Mouse (Mus musculus) neural tube, embryonic 13.5 days (tissue): ENCODE data around the gene Trim8. TPM values are rescaled to one million over a fixed set of nuclear protein-coding genes. Genes with fewer than 3 reads are reported as not detected.

ENCODE experiments used
- ATAC-seq: fragments of 200-750 bp; cut with Nextera tagmentation; 2 replicates; pipeline ENCODE4 v1.8.0; 2017; ENCODE audit warnings: low read depth, mild to moderate bottlenecking, moderate TSS enrichment, moderate library complexity
- H3K27ac ChIP-seq: fragments of 300-500 bp; sonication (generic); replicated peaks from 2 replicates; pipeline ENCODE4 v1.5.1; 2015; ENCODE audit warnings: moderate library complexity, mild to moderate bottlenecking, inconsistent platforms
- H3K27me3 ChIP-seq: fragments of 300-500 bp; sonication (generic); 2 replicates; pipeline ENCODE4 v1.6.1; 2015; ENCODE audit warnings: mild to moderate bottlenecking, inconsistent platforms
- H3K36me3 ChIP-seq: fragments of 300-500 bp; sonication (generic); 2 replicates; pipeline ENCODE4 v1.6.1; 2015; ENCODE audit warnings: mild to moderate bottlenecking, inconsistent platforms
- H3K4me1 ChIP-seq: fragments of 300-500 bp; sonication (generic); replicated peaks from 2 replicates; pipeline ENCODE4 v1.6.1; 2015; ENCODE audit warnings: inconsistent platforms
- H3K4me2 ChIP-seq: fragments of 300-500 bp; sonication (generic); 2 replicates; pipeline ENCODE4 v1.6.1; 2015; ENCODE audit warnings: inconsistent platforms, mild to moderate bottlenecking, moderate library complexity
- H3K4me3 ChIP-seq: fragments of 300-500 bp; sonication (generic); 2 replicates; pipeline ENCODE4 v1.5.1; 2015; ENCODE audit warnings: mild to moderate bottlenecking, inconsistent platforms
- H3K9ac ChIP-seq: fragments of 300-500 bp; sonication (generic); 2 replicates; pipeline ENCODE4 v1.6.1; 2015; ENCODE audit warnings: moderate library complexity, mild to moderate bottlenecking, inconsistent platforms
- H3K9me3 ChIP-seq: fragments of 300-500 bp; sonication (generic); 2 replicates; pipeline ENCODE4 v1.6.1; 2016; ENCODE audit warnings: inconsistent platforms
- WGBS: fragments of 180-500 bp; shearing (Covaris S2); methylation state at CpG from one replicate; pipeline ENCODE4 v1.1.7; 2015; 5-methylcytosine and 5-hydroxymethylcytosine counted together
- polyA plus RNA-seq: library from polyadenylated mRNA; unstranded; fragments of >200 nt; fragmentation: Nextera tagmentation; extraction: Ambion mirVana; gene quantifications from 2 replicates; pipeline ENCODE4 v1.2.1, GENCODE M21; 2015

Trim8 gene
- polyA plus RNA-seq, 1 experiment from 2014 or later = 30.4 TPM

DNA sequence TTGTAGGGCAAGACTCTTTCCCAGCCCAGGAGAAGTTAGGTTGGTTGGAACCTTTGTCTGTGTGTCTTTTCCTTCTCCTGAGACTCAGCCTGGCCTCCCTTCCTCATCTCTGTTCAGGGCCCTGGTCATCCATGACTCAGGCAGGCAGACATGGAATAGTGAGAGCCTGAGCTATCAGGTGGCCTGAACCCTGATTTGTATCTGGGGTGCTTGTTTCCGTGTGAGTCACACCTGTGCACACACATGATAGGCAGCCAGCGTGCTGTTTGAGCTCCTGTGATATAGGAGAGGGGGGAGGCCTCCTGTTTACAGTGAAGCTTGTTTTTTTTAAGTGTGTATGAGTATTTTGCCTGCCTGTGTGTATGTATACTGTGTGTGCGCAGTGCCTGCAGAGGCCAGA, 7.7 kb downstream of the Trim8 start:
- Histone ChIP-seq H3K27me3 (no peaks in the 10 kb centered on the region), H3K27ac (0 out of 2 replicates have a peak overlapping the region, but pooled peaks have one; percentile 90), H3K4me2 (peak overlapping the region; percentile 99), H3K9ac (peak overlapping the region; percentile 100), H3K4me1 (peaks cover 72% of the 10 kb centered on the region), H3K4me3 (no peak overlapping the region), H3K36me3 (peaks cover 84% of the 10 kb centered on the region), H3K9me3 (no peaks in the 10 kb centered on the region)
- whole genome bisulfite sequencing = 73% methylated on average over 3 of the region's 3 CpGs
- ATAC-seq = no peak

DNA sequence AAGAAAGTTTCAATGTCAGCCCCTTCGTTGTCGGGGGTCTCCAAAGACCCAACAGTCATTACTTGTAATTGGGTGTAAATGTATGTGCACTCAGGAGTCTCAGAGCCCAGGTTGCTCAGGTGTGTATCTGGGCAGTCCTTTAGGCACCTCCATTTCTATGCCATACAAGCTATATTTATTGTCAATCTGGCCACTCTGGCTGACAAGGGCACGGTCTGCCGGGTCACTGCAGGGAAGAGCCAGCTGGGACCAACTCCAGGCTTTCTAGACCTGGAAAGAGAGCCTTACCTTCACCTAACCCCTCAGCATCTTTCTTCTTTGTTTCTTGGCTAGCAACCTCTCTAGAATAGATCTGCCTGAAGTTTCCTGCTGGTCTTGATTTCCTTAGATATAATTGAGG, 8.2 kb downstream of the Trim8 start:
- H3K4me3 ChIP-seq = no peak overlapping the region
- WGBS = 74% methylated on average over 4 of the region's 4 CpGs
- peak overlapping the region; percentile 99; the same call in 1 of the 2 replicates for H3K4me2 ChIP-seq
- H3K4me1 ChIP-seq = peaks cover 66% of the 10 kb centered on the region
- H3K9ac ChIP-seq = no peak overlapping the region
- 0 out of 2 replicates have a peak overlapping the region, but pooled peaks have one; percentile 18 for H3K27ac ChIP-seq
- H3K36me3 ChIP-seq = peaks cover 90% of the 10 kb centered on the region
- ATAC-seq = no peak
- H3K9me3 ChIP-seq = no peaks in the 10 kb centered on the region
- no peaks in the 10 kb centered on the region for H3K27me3 ChIP-seq

DNA sequence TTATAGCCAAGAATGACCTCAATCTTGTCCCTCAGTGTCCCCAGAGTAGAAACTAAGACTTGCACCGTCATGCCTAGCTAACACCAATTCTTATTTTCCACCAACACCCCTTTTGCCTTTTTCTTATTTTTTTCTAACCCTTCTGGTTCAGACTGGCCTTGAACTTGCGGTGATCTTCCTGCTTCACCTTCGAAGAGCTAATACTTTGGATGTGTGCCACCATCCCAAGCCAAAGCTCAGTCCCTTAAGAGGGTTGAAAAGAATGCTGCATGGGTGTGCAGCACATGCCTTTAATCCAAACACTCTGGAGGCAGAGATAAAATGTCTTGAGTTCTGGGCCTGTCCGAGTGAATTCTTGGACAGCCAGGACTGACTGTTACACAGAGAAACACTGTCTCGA, 8.9 kb downstream of the Trim8 start:
- Histone ChIP-seq H3K4me3 (no peak overlapping the region), H3K4me1 (peaks cover 60% of the 10 kb centered on the region), H3K9ac (no peak overlapping the region), H3K9me3 (no peaks in the 10 kb centered on the region), H3K27me3 (no peaks in the 10 kb centered on the region), H3K36me3 (peaks cover 92% of the 10 kb centered on the region), H3K4me2 (no peak overlapping the region), H3K27ac (peak overlapping the region; percentile 18; the same call in 1 of the 2 replicates)
- WGBS = 81% methylated on average over 5 of the region's 5 CpGs
- no peak for ATAC-seq

DNA sequence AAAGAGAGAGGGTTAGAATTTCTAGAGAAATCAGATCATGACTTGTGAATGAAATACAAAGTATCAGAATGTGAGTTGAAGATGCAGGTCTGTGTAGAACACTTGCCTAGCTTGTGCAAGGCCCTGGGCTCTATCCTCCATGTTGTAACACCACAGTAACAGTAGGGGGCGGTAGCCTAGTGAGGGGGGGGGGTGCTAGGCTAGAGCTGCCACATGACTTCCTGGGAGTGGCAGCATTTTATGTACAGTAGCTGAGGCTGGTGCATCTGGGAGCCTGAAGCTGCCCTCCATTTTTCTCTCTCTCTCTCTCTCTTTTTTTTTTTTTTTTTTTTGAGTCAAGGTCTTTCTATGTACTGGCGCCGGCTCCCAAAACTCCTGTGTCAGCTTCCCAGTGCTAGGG, 9.3 kb downstream of the Trim8 start:
- Histone ChIP-seq H3K27me3 (no peaks in the 10 kb centered on the region), H3K27ac (no peak overlapping the region), H3K9ac (no peak overlapping the region), H3K9me3 (no peaks in the 10 kb centered on the region), H3K4me2 (no peak overlapping the region), H3K4me1 (peaks cover 55% of the 10 kb centered on the region), H3K4me3 (no peak overlapping the region), H3K36me3 (peaks cover 94% of the 10 kb centered on the region)
- no peak for ATAC-seq
- WGBS = 70% methylated on average over 3 of the region's 3 CpGs

DNA sequence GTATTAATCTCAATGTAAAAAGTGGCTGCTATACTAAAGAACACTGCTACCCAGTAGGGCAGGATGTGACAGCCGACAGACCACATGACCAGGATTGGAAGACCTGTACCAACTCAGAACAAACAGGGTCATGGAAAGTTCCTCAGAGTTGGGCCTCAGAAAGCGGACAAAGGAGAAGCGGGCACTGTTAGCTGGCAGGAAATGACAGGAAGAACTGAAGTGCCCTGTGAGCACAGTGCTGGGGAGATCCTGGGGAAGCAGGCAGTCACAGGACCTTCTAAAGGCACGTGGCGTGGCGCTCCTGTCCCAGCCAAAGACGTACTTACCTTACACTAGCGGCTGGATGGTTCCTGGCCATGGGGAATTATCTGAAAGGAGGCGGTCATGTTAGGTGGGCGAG, 9.8 kb downstream of the Trim8 start:
- 89% methylated on average over 10 of the region's 10 CpGs for WGBS
- H3K4me1 ChIP-seq = peaks cover 51% of the 10 kb centered on the region

DNA sequence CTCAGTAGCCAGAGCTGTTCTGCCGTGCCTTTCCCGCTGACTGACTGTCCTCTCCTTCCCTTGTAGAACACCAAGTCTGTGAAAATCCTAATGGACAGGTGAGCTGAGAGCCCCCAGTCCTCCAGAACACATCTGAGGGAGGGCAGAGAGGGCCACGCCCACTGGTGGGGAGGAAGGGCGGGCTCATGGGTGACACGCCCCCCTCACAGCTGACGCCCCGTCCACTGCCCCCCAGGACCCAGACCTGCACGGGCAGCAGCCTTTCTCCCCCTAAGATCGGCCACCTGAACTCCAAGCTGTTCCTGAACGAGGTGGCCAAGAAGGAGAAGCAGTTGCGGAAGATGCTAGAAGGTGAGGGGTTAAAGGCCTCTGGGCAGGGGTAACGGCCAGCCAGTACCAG, 12.9 kb downstream of the Trim8 start:
- Histone ChIP-seq H3K4me2 (no peak overlapping the region), H3K36me3 (peaks cover 72% of the 10 kb centered on the region), H3K9me3 (no peaks in the 10 kb centered on the region), H3K4me3 (no peak overlapping the region), H3K4me1 (peaks cover 50% of the 10 kb centered on the region), H3K27ac (no peak overlapping the region), H3K9ac (no peak overlapping the region), H3K27me3 (no peaks in the 10 kb centered on the region)
- ATAC-seq = no peak
- 85% methylated on average over 12 of the region's 12 CpGs for WGBS

More for the DNA sequence above, 9.8 kb downstream of the Trim8 start:
- no peak overlapping the region for H3K4me2 ChIP-seq
- H3K4me3 ChIP-seq = no peak overlapping the region
- no peak overlapping the region for H3K9ac ChIP-seq
- no peak for ATAC-seq
- H3K36me3 ChIP-seq = peaks cover 93% of the 10 kb centered on the region
- H3K27me3 ChIP-seq = no peaks in the 10 kb centered on the region
- H3K9me3 ChIP-seq = no peaks in the 10 kb centered on the region
- H3K27ac ChIP-seq = no peak overlapping the region

- no peak overlapping the region for H3K4me2 ChIP-seq
- no peaks in the 10 kb centered on the region for H3K27me3 ChIP-seq
- H3K9ac ChIP-seq = no peak overlapping the region
- H3K9me3 ChIP-seq = no peaks in the 10 kb centered on the region
- H3K27ac ChIP-seq = no peak overlapping the region
- WGBS = 92% methylated on average over 24 of the region's 24 CpGs
- peaks cover 63% of the 10 kb centered on the region for H3K36me3 ChIP-seq
- no peak overlapping the region for H3K4me3 ChIP-seq
- ATAC-seq = no peak
- peaks cover 41% of the 10 kb centered on the region for H3K4me1 ChIP-seq
These were observed 13.9 kb downstream of the Trim8 start for GRCm38 (mm10) chr19:46515287-46515821.

- Histone ChIP-seq H3K4me3 (no peak overlapping the region), H3K27ac (peak overlapping the region; percentile 69)
These were observed 15.4 kb downstream of the Trim8 start for GRCm38 (mm10) chr19:46516667-46517528.

DNA sequence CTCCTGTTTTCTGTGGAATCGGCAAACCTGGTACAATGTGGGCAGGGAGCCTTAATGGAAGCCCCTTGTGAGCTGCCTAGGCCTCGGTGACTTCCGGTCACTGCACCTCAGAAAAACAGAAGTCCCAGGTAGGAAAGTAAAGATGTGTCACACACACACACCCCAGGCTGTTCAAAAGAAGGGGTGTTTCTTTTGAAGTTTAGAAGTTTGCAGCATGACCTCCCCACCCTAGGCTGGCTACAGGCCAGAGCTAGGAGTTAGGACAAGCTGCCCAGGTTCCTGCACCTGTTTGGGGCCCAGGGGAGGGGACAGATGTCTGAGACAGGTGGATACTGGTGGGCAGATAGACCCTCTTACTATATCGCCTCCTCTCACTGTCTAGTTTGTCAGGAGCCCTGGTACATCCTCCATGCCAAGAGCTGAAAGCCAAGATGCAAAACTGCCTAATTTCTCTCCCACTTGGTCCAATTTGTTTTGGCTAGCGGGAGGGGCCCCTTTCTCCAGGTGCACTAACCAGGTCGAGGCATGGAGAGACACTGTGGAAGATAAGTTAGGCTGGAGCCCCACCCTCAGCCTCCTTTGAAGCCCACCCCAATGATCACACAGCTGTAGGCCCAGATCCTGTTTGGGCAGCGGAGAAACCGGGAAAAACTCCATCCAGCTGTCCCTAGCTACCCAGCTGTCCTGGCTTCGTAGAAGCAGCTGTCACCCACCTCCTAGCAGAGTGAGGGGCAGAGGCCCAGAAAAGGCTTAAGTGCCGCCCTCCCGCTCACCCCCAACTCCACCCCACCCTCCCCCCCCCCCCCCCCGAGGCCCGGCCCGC, 16.2 kb downstream of the Trim8 start:
- Histone ChIP-seq H3K27me3 (no peaks in the 10 kb centered on the region), H3K4me2 (peak overlapping the region; percentile 47), H3K4me3 (no peak overlapping the region), H3K4me1 (peaks cover 42% of the 10 kb centered on the region), H3K9me3 (no peaks in the 10 kb centered on the region), H3K9ac (peak overlapping the region; percentile 63), H3K36me3 (peaks cover 40% of the 10 kb centered on the region), H3K27ac (peak overlapping the region; percentile 69)
- peak; percentile 57 for ATAC-seq
- 35% methylated on average over 10 of the region's 14 CpGs for WGBS

More at GRCm38 (mm10) chr19:46516667-46517528, 15.4 kb downstream of the Trim8 start:
- H3K9me3 ChIP-seq = no peaks in the 10 kb centered on the region
- WGBS = 67% methylated on average over 3 of the region's 3 CpGs
- no peaks in the 10 kb centered on the region for H3K27me3 ChIP-seq
- no peak overlapping the region for H3K9ac ChIP-seq
- H3K4me2 ChIP-seq = no peak overlapping the region
- peaks cover 48% of the 10 kb centered on the region for H3K36me3 ChIP-seq
- H3K4me1 ChIP-seq = peaks cover 34% of the 10 kb centered on the region
- ATAC-seq = no peak

- WGBS = 0% methylated on average over 12 of the region's 13 CpGs
- peak overlapping the region; percentile 11; the same call in 1 of the 2 replicates for H3K4me3 ChIP-seq
- ATAC-seq = peak; percentile 60
These were observed 16.9 kb downstream of the Trim8 start for GRCm38 (mm10) chr19:46518352-46518787.

GRCm38 (mm10) chr19:46518828-46519621, 17.5 kb downstream of the Trim8 start:
- WGBS = 16% methylated on average over 5 of the region's 5 CpGs
- Histone ChIP-seq H3K9ac (peak overlapping the region; percentile 63), H3K27ac (peak overlapping the region; percentile 69), H3K4me3 (no peak overlapping the region), H3K9me3 (no peaks in the 10 kb centered on the region), H3K4me2 (peak overlapping the region; percentile 47), H3K36me3 (peaks cover 27% of the 10 kb centered on the region), H3K27me3 (no peaks in the 10 kb centered on the region), H3K4me1 (peaks cover 55% of the 10 kb centered on the region)
- no peak for ATAC-seq

More at GRCm38 (mm10) chr19:46518352-46518787, 16.9 kb downstream of the Trim8 start:
- Histone ChIP-seq H3K4me1 (peaks cover 49% of the 10 kb centered on the region), H3K9me3 (no peaks in the 10 kb centered on the region), H3K9ac (peak overlapping the region; percentile 63), H3K4me2 (peak overlapping the region; percentile 47), H3K27me3 (no peaks in the 10 kb centered on the region), H3K36me3 (peaks cover 33% of the 10 kb centered on the region), H3K27ac (peak overlapping the region; percentile 69)
